Mouse (Mus musculus) stomach, postnatal 0 days (tissue): Measurements from ENCODE around the gene Skap2.

Experiments used
- CTCF ChIP-seq: IDR thresholded peaks from 2 replicates; pipeline ENCODE4 v1.5.1; 2016; ENCODE audit warnings: antibody characterized with exemption, low read depth, mild to moderate bottlenecking, moderate library complexity
- EP300 ChIP-seq: optimal IDR thresholded peaks from 2 replicates; pipeline ENCODE3; 2016; ENCODE audit warnings: antibody characterized with exemption

DNA sequence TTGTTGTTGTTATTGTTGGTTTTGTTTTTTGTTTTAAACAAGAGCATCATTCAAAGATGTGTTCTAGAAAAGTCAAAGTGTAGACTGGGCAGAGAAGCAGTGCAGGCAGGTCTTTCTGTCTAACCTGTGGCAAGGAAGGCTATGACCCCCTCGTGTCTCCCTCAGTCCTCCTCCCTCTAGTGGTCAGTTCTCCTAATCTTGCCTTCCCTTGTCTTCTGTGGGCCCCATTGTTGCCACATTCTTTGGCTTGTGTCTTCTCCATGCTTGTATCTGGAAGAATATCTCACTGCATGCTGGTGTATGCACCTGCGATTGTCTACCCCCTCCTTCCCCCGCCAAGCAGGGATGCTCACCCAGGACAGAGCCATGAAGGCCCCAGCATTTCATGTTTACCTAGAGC is 174.2 kb downstream of the Skap2 start:
- TF ChIP-seq CTCF (peak; percentile 50), EP300 (no peak)
